Mouse (Mus musculus) spleen, adult 2 months (tissue): ENCODE measurements around the gene Zfp654.

Experiments
- CTCF ChIP-seq: fragments of 200-500 bp; IDR thresholded peaks from 2 replicates; pipeline ENCODE4 v1.5.1; 2011; ENCODE audit warnings: mild to moderate bottlenecking, inconsistent platforms; ENCODE audit not compliant: insufficient read depth, insufficient read length, insufficient replicate concordance; ENCODE audit errors: extremely low read depth
- POLR2A ChIP-seq: fragments of 200-500 bp; IDR thresholded peaks from 2 replicates; pipeline ENCODE4 v1.6.1; 2011; ENCODE audit warnings: low read depth, low read length, inconsistent platforms

DNA sequence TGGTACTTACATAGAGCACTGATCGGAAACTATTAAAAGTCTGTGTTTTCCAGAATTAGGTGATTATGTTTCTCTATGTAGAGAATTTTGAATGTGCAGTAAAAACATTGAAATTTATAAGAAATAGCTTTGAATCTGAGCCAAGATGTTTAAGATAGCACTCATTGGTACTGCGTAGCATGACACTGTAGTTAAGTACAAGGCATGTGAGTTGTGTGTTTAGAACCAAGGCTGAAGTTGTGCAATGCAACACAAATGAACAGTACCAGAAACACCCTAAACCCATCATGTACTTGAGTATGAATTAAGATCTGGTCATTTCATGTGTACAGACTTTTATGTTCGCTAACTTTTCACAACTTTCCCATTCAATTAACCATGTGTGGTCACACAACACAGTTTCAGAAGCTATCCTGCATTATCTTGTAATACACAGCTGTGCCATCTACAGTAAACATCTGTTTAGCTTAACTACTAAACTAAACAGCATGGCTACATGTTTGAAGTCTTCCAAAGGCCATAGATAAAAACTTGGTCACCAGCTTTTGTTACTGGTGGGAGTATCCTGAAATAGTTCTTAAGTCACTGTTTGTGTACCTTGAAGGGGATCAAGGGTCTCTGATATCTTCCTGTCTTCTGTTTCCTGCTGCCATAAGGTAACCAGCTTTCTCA lies 34.2 kb downstream of the Zfp654 start:
- TF ChIP-seq CTCF (no peak), POLR2A (no peak)
